Mouse (Mus musculus): Measurements from ENCODE around the gene Mrpl33. TPM values are rescaled to one million over a fixed set of nuclear protein-coding genes. Genes with fewer than 3 reads are reported as not detected.

The Mrpl33 gene
- total RNA-seq, 1 experiment from 2014 or later, result 237 TPM

DNA sequence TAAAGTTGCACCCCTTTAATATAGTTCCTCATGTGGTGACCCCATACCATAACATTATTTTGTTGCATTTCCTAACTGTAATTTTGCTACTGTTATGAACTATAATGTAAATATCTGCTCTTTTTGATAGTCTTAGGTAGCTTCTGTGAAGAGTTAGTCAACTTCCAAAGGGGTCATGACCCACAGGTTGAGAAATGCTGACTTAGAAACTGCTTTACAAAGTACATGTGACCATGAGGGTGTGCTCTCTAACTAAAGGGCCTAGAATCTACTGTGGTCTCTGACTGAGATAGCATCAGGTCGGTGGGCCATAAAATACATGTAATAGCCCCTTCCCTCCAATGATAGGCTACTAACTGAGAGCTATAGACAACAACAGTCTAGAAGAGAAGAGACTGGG lies 81.3 kb downstream of the Mrpl33 start:
- ATAC-seq (replicated peaks; ENCODE audit: insufficient number of reproducible peaks, low FRiP score, low TSS enrichment, poor library complexity, severe bottlenecking), result no peak

DNA sequence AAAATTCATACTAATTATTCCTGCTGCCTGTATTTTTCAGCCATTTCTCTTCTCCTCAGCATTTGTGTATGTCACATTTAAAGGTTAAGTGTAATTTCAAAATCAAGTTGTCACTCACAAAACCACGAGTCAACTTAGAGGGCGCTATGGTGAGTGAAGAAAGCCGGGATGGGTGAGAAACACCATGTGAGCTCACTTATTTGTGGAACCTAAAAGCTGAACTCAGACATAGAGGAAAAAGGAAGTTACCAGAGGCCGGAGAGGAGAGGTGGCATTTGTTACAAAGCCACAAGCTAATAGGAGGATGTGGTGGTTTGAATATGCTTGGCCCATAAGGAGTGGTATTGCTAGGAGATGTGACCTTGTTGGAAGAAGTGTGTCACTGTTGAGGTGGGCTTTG lies 83.4 kb downstream of the Mrpl33 start:
- ATAC-seq (replicated peaks; ENCODE audit: insufficient number of reproducible peaks, low FRiP score, low TSS enrichment, poor library complexity, severe bottlenecking), result peak; percentile 70

DNA sequence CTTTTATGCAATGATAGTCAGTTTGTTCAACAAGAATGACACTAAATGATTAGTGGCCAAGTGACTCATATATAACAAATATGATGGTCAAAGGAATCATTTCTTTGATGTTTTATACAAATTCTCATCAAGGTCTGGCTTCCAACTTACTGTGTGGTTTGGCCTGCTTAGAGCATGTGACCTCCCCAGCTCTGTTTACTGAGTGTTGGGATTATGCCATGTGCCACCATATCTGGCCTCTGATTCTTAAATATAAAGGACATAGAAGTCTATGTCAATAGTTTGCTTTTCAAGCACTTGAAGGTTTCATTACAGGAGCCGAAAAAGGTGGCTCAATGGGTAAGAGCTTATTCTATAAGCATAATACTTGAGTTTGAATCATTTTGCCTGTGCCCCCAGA lies 85.6 kb downstream of the Mrpl33 start:
- ATAC-seq (replicated peaks; ENCODE audit: insufficient number of reproducible peaks, low FRiP score, low TSS enrichment, poor library complexity, severe bottlenecking), result no peak

DNA sequence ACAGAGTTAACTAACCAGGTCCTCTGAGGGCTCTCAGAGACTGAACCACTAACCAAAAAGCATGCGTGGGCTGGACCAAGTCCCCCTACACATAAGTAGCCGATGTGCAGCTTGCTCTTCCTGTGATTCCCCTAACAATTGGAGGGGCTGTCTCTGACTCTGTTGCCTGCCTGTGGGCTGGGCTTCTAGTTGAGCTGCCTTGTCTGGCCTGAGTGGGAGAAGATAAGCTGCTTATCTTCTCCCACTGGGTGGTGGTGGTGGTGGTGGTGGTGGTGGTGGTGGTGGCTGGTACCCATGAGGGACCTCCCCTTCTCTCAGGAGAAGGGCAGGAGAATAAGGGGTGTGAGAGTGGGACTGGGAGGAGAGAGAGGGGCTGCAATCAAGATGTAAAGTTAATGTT lies 89.3 kb downstream of the Mrpl33 start:
- no peak for ATAC-seq (replicated peaks; ENCODE audit: insufficient number of reproducible peaks, low FRiP score, low TSS enrichment, poor library complexity, severe bottlenecking)

DNA sequence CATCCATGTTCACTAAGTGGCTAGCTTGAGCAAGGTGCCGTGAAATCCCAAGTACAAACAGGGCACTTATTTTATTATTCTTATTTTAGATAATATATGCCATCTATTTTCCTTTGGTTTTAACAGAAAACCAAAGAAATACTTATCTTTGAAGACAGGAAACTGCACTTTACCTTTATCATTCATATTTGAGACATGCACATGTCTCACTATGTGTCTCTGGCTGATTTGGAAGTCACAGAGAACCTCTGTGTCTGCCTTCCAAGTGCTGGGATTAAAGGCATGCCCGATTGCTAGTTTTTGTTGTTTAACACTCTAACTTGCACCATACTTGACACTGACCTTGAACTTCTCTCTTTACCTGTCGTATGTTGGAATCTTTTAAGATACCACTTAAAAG lies 91.2 kb downstream of the Mrpl33 start:
- no peak for ATAC-seq (replicated peaks; ENCODE audit: insufficient number of reproducible peaks, low FRiP score, low TSS enrichment, poor library complexity, severe bottlenecking)

DNA sequence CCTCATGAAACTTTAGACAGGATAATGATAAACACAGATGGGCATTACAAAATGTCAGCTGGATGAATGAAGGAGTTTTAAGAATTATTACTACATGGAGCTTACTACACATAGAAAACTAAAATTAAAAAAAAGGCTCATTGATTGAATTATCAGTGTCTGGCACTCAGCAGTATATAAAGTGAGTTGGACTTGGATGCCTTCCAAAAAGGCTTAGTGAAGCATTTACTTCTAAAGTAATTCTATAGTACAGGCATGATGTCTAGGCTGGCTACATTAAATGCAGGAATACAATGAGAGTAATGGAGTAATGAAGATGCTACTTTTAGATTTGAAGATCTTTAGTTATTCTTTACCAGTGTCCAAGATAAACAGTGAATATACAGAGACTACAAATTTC lies 96.5 kb downstream of the Mrpl33 start:
- ATAC-seq (replicated peaks; ENCODE audit: insufficient number of reproducible peaks, low FRiP score, low TSS enrichment, poor library complexity, severe bottlenecking), result no peak

DNA sequence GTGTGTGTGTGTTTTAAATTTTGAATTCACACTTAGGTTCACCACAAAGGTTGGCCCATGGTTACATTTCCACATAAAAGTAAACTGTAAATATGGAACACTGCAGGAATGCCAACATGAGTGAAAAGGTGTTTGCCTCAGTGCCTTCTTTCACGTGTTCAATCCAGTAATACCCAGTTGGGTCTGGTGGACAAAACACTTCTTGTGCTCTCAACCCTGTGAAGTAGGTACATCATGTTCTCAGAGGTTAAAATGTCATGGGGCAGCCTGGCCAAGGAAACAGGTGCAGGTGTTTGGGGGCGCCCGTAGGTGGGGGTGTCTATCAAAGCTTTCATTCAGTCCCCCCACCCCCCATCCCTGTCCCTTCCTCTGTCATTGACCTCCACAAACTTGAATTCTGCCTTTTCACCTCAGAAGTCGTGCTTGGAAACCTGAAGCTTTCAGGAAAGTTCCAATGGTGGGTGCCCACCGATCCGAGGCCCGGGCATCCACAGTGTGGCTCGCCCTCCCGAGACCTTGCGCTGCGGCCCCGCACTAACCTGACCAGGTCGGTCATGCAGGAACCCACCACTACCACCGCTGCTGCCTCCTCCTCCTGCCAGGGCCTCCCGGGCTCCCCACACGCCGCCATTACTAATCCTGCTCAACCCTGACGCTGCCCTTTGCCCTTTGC lies 100.4 kb downstream of the Mrpl33 start, which contains the start of gene Rbks:
Gene Rbks (minus strand): TSS at position 657 of the 673 bp plus-strand sequence.
- peak; percentile 81 for ATAC-seq (replicated peaks; ENCODE audit: insufficient number of reproducible peaks, low FRiP score, low TSS enrichment, poor library complexity, severe bottlenecking)

DNA sequence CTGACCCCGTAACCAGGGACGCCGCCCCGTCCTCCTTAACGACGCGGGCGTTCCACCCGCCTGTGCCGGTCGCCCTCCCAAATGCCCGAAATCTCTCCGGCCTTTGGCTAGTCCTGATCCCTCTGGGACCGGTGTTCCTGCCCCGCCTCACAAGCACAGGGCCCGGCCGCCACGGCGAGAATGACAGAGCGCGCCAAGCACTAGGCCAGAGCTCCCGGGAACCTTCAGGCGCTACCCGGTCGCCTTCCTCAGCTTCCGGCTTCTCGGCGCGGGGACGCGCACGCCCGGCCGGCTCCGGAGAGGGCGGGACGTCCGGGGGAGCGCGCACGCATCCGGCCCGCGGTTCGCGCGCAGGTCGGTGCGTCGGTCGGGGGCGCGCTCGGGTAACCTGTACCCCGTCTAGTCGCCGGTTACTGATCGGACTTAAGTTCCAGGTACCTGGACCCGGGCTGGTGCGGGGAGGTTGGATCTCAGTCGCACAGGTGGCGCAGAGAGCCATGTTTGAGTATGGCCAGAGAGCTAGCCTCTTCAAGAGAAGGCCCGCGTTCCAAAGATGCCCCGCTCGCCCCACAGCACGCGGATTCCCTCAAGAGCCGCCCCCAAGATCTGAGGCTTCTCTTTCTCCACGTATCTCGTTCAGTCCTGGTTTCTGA lies 101.0 kb downstream of the Mrpl33 start, which contains the start of gene Babam2:
Gene Babam2 (plus strand): TSS at position 41 of the 653 bp plus-strand sequence.
- ATAC-seq (replicated peaks; ENCODE audit: insufficient number of reproducible peaks, low FRiP score, low TSS enrichment, poor library complexity, severe bottlenecking), result no peak; the same call in 1 of the 2 replicates

DNA sequence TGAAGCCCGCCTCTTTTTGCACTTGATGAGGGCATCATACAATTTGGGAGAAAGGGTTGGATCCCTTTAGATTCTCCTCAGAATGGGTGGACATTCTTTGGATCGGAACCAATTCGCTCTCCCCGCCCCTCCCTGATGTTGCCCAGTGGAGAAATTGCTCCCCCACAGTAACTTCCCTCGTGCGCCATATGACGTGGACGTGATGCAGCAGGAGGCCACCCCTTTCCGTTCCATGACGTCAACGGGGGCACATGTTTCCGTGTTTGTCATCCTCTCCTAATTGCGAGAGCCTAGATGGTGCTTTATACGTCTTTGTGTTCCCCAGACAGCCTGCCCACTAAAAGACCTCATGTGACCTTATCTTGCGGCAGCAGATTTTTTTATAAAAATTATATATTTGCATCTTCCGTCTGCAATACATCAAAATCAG lies 101.6 kb downstream of the Mrpl33 start:
- ATAC-seq (replicated peaks; ENCODE audit: insufficient number of reproducible peaks, low FRiP score, low TSS enrichment, poor library complexity, severe bottlenecking), result peak; percentile 93

DNA sequence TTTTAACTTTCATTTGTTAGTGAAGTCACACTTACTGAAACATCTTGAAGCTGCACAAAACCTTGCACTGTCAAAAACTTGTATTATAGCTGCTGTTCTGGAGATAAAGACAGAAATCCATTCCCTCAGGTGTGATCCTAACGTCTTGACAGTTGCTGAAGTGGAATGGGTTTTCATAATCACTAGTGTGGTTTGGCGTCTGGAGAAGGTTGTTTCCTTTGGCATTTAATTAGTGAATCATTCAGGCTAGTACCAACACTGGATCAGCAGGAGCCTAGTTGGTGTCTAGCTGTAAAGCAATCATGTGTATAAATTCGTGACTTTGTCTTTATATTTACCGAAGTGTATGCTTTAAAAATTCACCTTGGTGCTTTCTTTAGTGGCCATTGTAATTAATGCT lies 102.2 kb downstream of the Mrpl33 start:
- no peak for ATAC-seq (replicated peaks; ENCODE audit: insufficient number of reproducible peaks, low FRiP score, low TSS enrichment, poor library complexity, severe bottlenecking)

DNA sequence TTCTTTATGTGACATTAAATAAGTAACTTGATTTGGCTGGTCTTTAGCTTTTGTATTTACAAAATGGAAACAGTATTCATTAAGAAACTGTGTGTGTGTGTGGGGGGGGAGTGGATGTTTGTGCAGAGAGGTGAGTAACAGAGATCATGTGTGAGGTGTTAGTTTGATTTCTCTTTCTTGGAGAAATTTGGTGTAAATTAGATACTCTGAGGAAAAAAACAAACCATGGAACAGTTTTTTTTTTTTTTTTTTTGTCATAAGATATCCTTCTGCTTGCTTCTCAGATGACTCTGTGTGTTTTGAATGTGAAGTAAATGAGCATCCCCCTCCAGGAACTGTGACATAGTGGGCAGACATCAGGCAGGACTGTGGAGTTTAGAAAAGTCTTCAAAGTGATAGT lies 102.7 kb downstream of the Mrpl33 start:
- ATAC-seq (replicated peaks; ENCODE audit: insufficient number of reproducible peaks, low FRiP score, low TSS enrichment, poor library complexity, severe bottlenecking), result no peak

DNA sequence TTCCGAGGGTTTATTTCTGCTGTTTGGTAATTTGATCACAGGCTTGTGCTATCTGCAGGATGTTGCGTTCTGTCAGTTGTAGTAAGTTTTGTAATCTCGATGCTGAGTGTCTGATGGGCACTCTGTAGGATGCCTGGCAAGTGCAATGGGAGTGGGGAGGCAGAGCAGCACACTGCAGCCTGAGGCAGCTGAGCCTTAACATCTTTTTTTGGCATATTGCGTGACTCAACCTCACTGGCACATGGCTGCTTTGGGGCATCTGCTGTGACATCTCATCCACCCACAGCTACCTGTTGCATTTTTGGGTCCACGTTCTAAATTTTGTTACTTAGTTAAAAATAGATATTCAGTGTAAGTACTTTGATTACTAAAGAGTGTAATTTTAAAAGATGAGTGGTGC lies 108.2 kb downstream of the Mrpl33 start:
- no peak for ATAC-seq (replicated peaks; ENCODE audit: insufficient number of reproducible peaks, low FRiP score, low TSS enrichment, poor library complexity, severe bottlenecking)

DNA sequence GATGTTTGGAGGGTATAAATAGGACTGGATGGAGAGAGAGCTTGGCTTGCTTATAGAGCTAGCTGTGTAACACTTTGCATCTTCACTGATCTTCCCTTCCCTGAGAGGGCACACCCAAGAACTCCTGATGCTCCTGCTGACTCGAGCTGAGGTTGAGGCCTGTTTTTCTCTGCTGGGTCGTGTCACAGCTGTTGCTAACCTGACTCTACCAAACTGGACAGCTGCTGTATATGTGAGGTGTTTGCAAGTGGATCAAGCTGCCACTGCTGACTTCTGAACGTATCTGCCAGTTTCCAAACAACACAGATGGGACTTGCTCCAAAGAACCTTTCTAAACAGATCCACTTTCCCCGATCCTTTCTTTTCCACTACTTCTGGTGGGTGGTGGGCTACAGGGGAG lies 110.1 kb downstream of the Mrpl33 start:
- no peak for ATAC-seq (replicated peaks; ENCODE audit: insufficient number of reproducible peaks, low FRiP score, low TSS enrichment, poor library complexity, severe bottlenecking)

DNA sequence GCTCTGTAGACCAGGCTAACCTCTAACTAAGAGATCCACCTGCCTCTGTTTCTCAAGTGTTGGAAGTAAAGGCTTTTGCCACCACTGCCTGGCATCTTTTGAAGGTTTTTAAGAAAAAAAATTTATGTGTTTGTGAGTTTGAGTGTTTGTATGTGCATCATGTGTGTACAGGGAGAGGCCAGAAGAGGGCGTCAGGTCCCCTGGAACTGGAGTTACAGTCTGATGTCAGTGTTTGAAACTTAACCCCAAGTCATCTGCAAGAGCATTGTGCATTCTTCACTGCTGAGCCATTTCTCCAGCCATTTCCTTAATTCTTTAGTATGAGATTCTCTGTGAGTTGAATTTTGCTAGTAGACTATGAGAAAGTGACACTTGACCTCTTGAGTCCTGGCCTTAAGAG lies 112.7 kb downstream of the Mrpl33 start:
- ATAC-seq (replicated peaks; ENCODE audit: insufficient number of reproducible peaks, low FRiP score, low TSS enrichment, poor library complexity, severe bottlenecking), result no peak

DNA sequence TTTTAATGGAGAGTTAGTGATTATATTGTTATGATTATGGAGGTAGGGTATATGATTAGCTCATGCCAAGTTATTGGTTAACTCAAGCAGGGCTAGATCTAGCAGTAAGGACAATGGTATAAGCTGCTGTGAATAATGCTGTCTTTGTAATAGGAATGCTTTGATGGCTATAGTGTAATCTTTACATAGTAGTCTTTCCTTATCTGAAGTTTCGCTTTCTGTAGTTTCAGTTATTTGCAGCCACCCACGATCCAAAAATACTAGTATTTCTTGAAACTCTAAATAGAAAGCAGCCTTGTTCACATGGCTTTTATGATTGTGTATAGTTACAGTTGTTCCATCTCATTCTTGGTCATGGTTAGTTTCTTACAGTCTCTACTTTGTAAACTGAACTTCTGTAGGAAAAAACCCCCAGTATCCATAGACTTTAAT lies 116.6 kb downstream of the Mrpl33 start:
- ATAC-seq (replicated peaks; ENCODE audit: insufficient number of reproducible peaks, low FRiP score, low TSS enrichment, poor library complexity, severe bottlenecking), result no peak

DNA sequence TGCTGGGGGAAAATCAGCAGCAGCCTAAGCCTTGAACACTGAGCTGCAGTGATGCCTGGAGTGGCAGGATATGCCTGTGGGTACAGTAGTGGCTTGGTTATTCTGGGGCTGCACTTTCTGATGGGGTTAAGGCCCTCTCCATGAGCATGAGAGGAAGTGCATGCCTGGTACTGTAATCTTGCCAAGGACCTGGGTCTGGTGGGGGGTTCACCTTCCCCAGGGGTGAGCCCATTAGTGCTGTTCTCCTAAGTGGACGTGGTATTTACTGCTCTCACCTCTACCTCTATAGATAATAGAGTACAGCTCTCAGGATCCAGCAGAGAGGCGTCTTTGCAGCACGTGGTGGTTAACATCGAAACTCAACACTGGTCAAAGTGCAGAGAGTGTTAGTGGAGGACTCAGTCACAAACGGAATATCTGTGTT lies 117.1 kb downstream of the Mrpl33 start:
- peak; percentile 43; the same call in 1 of the 2 replicates for ATAC-seq (replicated peaks; ENCODE audit: insufficient number of reproducible peaks, low FRiP score, low TSS enrichment, poor library complexity, severe bottlenecking)

Other genes starting within 250 kb of the Mrpl33 start
- 50.8 to 94.5 TPM (median 53.9 TPM) in 3 replicates for gene Zfp512, start 144.5 kb upstream of the Mrpl33 start, total RNA-seq (2017)
- gene 4930548H24Rik, start 111.2 kb upstream of the Mrpl33 start, total RNA-seq (2017), result 0.64 to 1.8 TPM (median 0.87 TPM) in 3 replicates
- gene Gpn1, start 102.2 kb upstream of the Mrpl33 start, total RNA-seq (2017), result 15.1 to 24.0 TPM (median 21.2 TPM) in 3 replicates
- gene Slc4a1ap, start 69.9 kb upstream of the Mrpl33 start, total RNA-seq (2017), result 68.9 to 82.2 TPM (median 69.9 TPM) in 3 replicates
- 18.5 to 33.7 TPM (median 23.3 TPM) in 3 replicates for gene Supt7l, start 69.1 kb upstream of the Mrpl33 start, total RNA-seq (2017)
- gene Rbks, start 100.7 kb downstream of the Mrpl33 start, total RNA-seq (2017), result 4.1 to 17.8 TPM (median 6.9 TPM) in 3 replicates
- 35.1 to 40.8 TPM (median 35.5 TPM) in 3 replicates for gene Babam2, start 100.7 kb downstream of the Mrpl33 start, total RNA-seq (2017)

All from monocyte, adult 5-6 weeks (primary cell).